11 mouse cellular contexts compared by ENCODE assay signal in genomic region chr6:66929694-66930093, GRCm38 (mm10). TPM values are rescaled to one million over a fixed set of nuclear protein-coding genes. Genes with fewer than 3 reads are reported as not detected.
DNase-seq lines count a peak whose midpoint lies in the region; ATAC-seq lines count a peak whose summit lies in the region.
"Had no signal": no experiment of that assay in that cellular context is flagged by ENCODE, and none has a peak within 500 bp of the region (broad histone marks: within the 10 kb centered on the region; RNA-seq: fewer than 3 reads in every experiment).

No protein-coding gene starts in this region.

- no peaks in the 10 kb centered on the region for H3K27me3 ChIP-seq in neural tube, embryonic 14.5 days (ENCODE audit: control insufficient read depth, insufficient read depth, low read length)
- H3K27me3 ChIP-seq in neural tube, embryonic 15.5 days (replicated peaks), result no peaks in the 10 kb centered on the region
- H3K27me3 ChIP-seq in intestine, embryonic 15.5 days (replicated peaks), result no peaks in the 10 kb centered on the region
- H3K27me3 ChIP-seq in liver, embryonic 12.5 days (replicated peaks), result no peaks in the 10 kb centered on the region
- H3K27me3 ChIP-seq: embryonic facial prominence, embryonic 12.5 days had no signal

- 51% methylated on average over 7 of the region's 7 CpGs for WGBS in neural tube, embryonic 14.5 days
- WGBS in neural tube, embryonic 15.5 days, result 50% methylated on average over 7 of the region's 7 CpGs
- 32% methylated on average over 7 of the region's 7 CpGs for WGBS in intestine, embryonic 15.5 days
- WGBS in liver, embryonic 12.5 days (ENCODE audit: insufficient replicate concordance), result 10% methylated on average over 7 of the region's 7 CpGs

- no peaks in the 10 kb centered on the region for H3K36me3 ChIP-seq in neural tube, embryonic 14.5 days (ENCODE audit: control insufficient read depth, insufficient read depth, low read length)
- no peaks in the 10 kb centered on the region for H3K36me3 ChIP-seq in neural tube, embryonic 15.5 days
- H3K36me3 ChIP-seq in intestine, embryonic 15.5 days, result no peaks in the 10 kb centered on the region
- H3K36me3 ChIP-seq in liver, embryonic 12.5 days, result no peaks in the 10 kb centered on the region
- H3K36me3 ChIP-seq: embryonic facial prominence, embryonic 12.5 days had no signal

- no peak overlapping the region for H3K4me2 ChIP-seq in neural tube, embryonic 14.5 days (ENCODE audit: low read depth, low read length)
- no peak overlapping the region for H3K4me2 ChIP-seq in neural tube, embryonic 15.5 days
- H3K4me2 ChIP-seq in intestine, embryonic 15.5 days (replicated peaks), result no peak overlapping the region
- peak overlapping the region; percentile 37 for H3K4me2 ChIP-seq in liver, embryonic 12.5 days
- H3K4me2 ChIP-seq: embryonic facial prominence, embryonic 12.5 days; hindbrain, embryonic 14.5 days had no signal

- no peak for DNase-seq in left cerebral cortex, postnatal 36 days (ENCODE audit: low spot score in 2 of 2)
- no peak for DNase-seq in ovary, postnatal 36 days (ENCODE audit: low spot score)
- DNase-seq in left cerebral cortex, adult 11 months (ENCODE audit: low spot score), result no peak

- no peak overlapping the region for H3K27ac ChIP-seq in neural tube, embryonic 14.5 days (ENCODE audit: low read depth, low read length)
- no peak overlapping the region for H3K27ac ChIP-seq in neural tube, embryonic 15.5 days (replicated peaks)
- no peak overlapping the region for H3K27ac ChIP-seq in intestine, embryonic 15.5 days
- no peak overlapping the region for H3K27ac ChIP-seq in liver, embryonic 12.5 days
- H3K27ac ChIP-seq: embryonic facial prominence, embryonic 12.5 days; hindbrain, embryonic 14.5 days had no signal

- ATAC-seq in neural tube, embryonic 14.5 days (ENCODE audit: low read depth), result 0 out of 2 replicates have a peak, but pooled peaks have one; percentile 29
- no peak for ATAC-seq in neural tube, embryonic 15.5 days (ENCODE audit: low FRiP score)
- ATAC-seq in intestine, embryonic 15.5 days, result peak; percentile 44; the same call in 1 of the 2 replicates
- peak; percentile 75 for ATAC-seq in liver, embryonic 12.5 days
- ATAC-seq in frontal cortex, adult (ENCODE audit: low TSS enrichment), result no peak
- ATAC-seq: midbrain, embryonic 16.5 days had no signal

- no peak overlapping the region for H3K9ac ChIP-seq in neural tube, embryonic 14.5 days (replicated peaks; ENCODE audit: low read depth, low read length)
- no peak overlapping the region for H3K9ac ChIP-seq in neural tube, embryonic 15.5 days (replicated peaks)
- no peak overlapping the region for H3K9ac ChIP-seq in intestine, embryonic 15.5 days
- no peak overlapping the region for H3K9ac ChIP-seq in liver, embryonic 12.5 days
- H3K9ac ChIP-seq: embryonic facial prominence, embryonic 12.5 days; hindbrain, embryonic 14.5 days had no signal

- no peaks in the 10 kb centered on the region for H3K4me1 ChIP-seq in neural tube, embryonic 14.5 days (ENCODE audit: control insufficient read depth, insufficient read depth, low read length)
- H3K4me1 ChIP-seq in neural tube, embryonic 15.5 days, result peaks cover 8% of the 10 kb centered on the region; the same call in 1 of the 2 replicates
- H3K4me1 ChIP-seq in intestine, embryonic 15.5 days (replicated peaks), result no peaks in the 10 kb centered on the region
- peaks cover 15% of the 10 kb centered on the region for H3K4me1 ChIP-seq in liver, embryonic 12.5 days

- H3K9me3 ChIP-seq in neural tube, embryonic 14.5 days (ENCODE audit: control insufficient read depth, low read length), result no peaks in the 10 kb centered on the region
- H3K9me3 ChIP-seq in neural tube, embryonic 15.5 days (replicated peaks), result no peaks in the 10 kb centered on the region
- H3K9me3 ChIP-seq in intestine, embryonic 15.5 days, result no peaks in the 10 kb centered on the region
- no peaks in the 10 kb centered on the region for H3K9me3 ChIP-seq in liver, embryonic 12.5 days (replicated peaks)
- H3K9me3 ChIP-seq: embryonic facial prominence, embryonic 12.5 days had no signal

- H3K4me3 ChIP-seq in neural tube, embryonic 14.5 days (ENCODE audit: low read depth, low read length), result no peak overlapping the region
- H3K4me3 ChIP-seq in neural tube, embryonic 15.5 days (replicated peaks), result no peak overlapping the region
- no peak overlapping the region for H3K4me3 ChIP-seq in intestine, embryonic 15.5 days (replicated peaks)
- H3K4me3 ChIP-seq in liver, embryonic 12.5 days, result no peak overlapping the region
- H3K4me3 ChIP-seq: embryonic facial prominence, embryonic 12.5 days had no signal

- intact Hi-C loops in left cerebral cortex, postnatal 36 days (cut with DNase I), result no loop called here

RNA-seq across cellular contexts. Expression of gene Gng12, which starts 33.5 kb away (rescaled TPM):
- polyA plus RNA-seq in neural tube, embryonic 14.5 days (2014; fragmentation: Nextera tagmentation; extraction: Ambion mirVana), result 78.2 and 82.9 TPM in 2 replicates
- polyA plus RNA-seq in neural tube, embryonic 15.5 days (2015; fragmentation: Nextera tagmentation; extraction: Ambion mirVana), result 65.9 and 75.1 TPM in 2 replicates
- 144 and 147 TPM in 2 replicates for polyA plus RNA-seq in intestine, embryonic 15.5 days (2015; fragmentation: Nextera tagmentation; extraction: Ambion mirVana)
- polyA plus RNA-seq in liver, embryonic 12.5 days (2016; fragmentation: Nextera tagmentation; extraction: Ambion mirVana), result 30.9 and 35.0 TPM in 2 replicates
- 10 to 100 TPM; 55.8 to 69.6 TPM for total RNA-seq in left cerebral cortex, postnatal 36 days (2021)

Comparison
In these comparisons a context has a peak if more than half of its experiments do, and no peak if none do; other contexts are left out.
1. ATAC-seq: peak in neural tube, embryonic 14.5 days (single experiment), intestine, embryonic 15.5 days (single experiment) and liver, embryonic 12.5 days (single experiment); none in neural tube, embryonic 15.5 days (single experiment) and frontal cortex, adult (single experiment).